Mouse (Mus musculus) Patski (cell line): ENCODE data around the gene Agap1. TPM values are rescaled to one million over a fixed set of nuclear protein-coding genes. Genes with fewer than 3 reads are reported as not detected.

Source experiments
- ATAC-seq: fragments of 100-300 bp; one replicate; pipeline ENCODE4 v1.8.0; 2021
- CTCF ChIA-PET: fragments of 350-600 bp; sonication (Branson Sonifier 250); formaldehyde crosslinking; loops from one replicate; lab custom pipeline; 2022; ENCODE audit warnings: inconsistent platforms; lab: Charles Lee
- POLR2A ChIA-PET: fragments of 350-600 bp; sonication (Branson Sonifier 250); formaldehyde crosslinking; loops from one replicate; lab custom pipeline; 2022; ENCODE audit warnings: antibody characterized with exemption, inconsistent platforms; lab: Charles Lee
- DNase-seq: peaks from one replicate; pipeline ENCODE4 v3.0.0-alpha.2; 2011; ENCODE audit warnings: low read depth, low spot score
- H3K27me3 ChIP-seq: fragments of 371-371 bp; one replicate; pipeline ENCODE4 v1.5.1; 2021
- CTCF ChIP-seq: fragments of 100-300 bp; IDR thresholded peaks from one replicate; pipeline ENCODE4 v1.5.1; 2021
- in situ Hi-C: fragments of 300-500 bp; cut with MboI; formaldehyde crosslinking; loops from 3 replicates; pipeline ENCODE4 v1.11.1; 2018; ENCODE audit warnings: low pct_unique_long_range_greater_than_20kb, mixed read lengths
- polyA plus RNA-seq: library from polyadenylated mRNA; unstranded; gene quantifications from one replicate; pipeline ENCODE4 v1.2.3, GENCODE M21; 2021

Agap1 gene
- polyA plus RNA-seq, 1 experiment from 2014 or later: 32.3 TPM

DNA sequence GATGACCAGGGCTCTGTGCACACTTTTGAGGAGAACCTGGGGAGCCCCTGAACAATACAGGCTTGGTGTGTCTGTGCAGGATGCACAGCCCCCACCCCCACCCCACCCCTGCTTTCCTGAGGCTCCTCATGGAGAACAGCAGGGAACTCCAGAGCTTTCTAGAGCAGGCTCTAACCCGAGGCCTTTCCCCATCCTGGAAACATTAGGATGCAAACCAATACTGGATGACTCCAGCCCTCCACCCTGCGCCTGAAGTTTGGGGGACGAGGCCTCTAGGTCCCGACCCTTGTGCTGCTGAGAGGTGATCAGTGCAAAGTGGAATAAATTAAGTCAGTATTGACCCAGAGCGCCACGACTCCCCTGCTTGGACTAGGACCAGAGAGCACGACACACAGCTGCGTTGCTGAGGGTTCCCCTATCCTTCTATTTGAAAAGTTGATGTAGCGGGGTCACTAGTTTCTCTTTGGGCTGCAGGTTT lies 472.0 kb downstream of the Agap1 start:
- peaks cover 16% of the 10 kb centered on the region for H3K27me3 ChIP-seq
- ChIA-PET CTCF (no interaction called here), POLR2A (interaction anchor here (0.6 kb wide), 1 partner anchor 181 kb away, joined by 3 read pairs; no protein-coding TSS in a partner anchor)
- DNase-seq (no peak), ATAC-seq (no peak)
- TF ChIP-seq CTCF: no peak
- in situ Hi-C loops: no loop called here

- POLR2A ChIA-PET: interaction anchor here (0.6 kb wide), 1 partner anchor 181 kb away, joined by 3 read pairs; no protein-coding TSS in a partner anchor
- DNase-seq: no peak
- TF ChIP-seq CTCF: no peak
- CTCF ChIA-PET: no interaction called here
- no peak for ATAC-seq
- H3K27me3 ChIP-seq: peaks cover 11% of the 10 kb centered on the region
- in situ Hi-C loops: no loop called here
These were observed 472.6 kb downstream of the Agap1 start for GRCm38 (mm10) chr1:89927061-89927661.

GRCm38 (mm10) chr1:89928676-89929075 lies 474.1 kb downstream of the Agap1 start:
- ChIA-PET POLR2A (no interaction called here), CTCF (interaction anchor here (1.7 kb wide), 1 partner anchor 10 kb away, joined by 3 read pairs; no protein-coding TSS in a partner anchor)
- TF ChIP-seq CTCF: no peak
- no peak for DNase-seq
- H3K27me3 ChIP-seq: peaks cover 8% of the 10 kb centered on the region
- in situ Hi-C loops: no loop called here
- no peak for ATAC-seq

GRCm38 (mm10) chr1:89929181-89929580 lies 474.6 kb downstream of the Agap1 start:
- TF ChIP-seq CTCF: no peak
- H3K27me3 ChIP-seq: peaks cover 8% of the 10 kb centered on the region
- CTCF ChIA-PET: interaction anchor here (1.7 kb wide), 1 partner anchor 11 kb away, joined by 3 read pairs; no protein-coding TSS in a partner anchor
- no peak for DNase-seq
- ATAC-seq: no peak
- POLR2A ChIA-PET: no interaction called here
- in situ Hi-C loops: no loop called here

DNA sequence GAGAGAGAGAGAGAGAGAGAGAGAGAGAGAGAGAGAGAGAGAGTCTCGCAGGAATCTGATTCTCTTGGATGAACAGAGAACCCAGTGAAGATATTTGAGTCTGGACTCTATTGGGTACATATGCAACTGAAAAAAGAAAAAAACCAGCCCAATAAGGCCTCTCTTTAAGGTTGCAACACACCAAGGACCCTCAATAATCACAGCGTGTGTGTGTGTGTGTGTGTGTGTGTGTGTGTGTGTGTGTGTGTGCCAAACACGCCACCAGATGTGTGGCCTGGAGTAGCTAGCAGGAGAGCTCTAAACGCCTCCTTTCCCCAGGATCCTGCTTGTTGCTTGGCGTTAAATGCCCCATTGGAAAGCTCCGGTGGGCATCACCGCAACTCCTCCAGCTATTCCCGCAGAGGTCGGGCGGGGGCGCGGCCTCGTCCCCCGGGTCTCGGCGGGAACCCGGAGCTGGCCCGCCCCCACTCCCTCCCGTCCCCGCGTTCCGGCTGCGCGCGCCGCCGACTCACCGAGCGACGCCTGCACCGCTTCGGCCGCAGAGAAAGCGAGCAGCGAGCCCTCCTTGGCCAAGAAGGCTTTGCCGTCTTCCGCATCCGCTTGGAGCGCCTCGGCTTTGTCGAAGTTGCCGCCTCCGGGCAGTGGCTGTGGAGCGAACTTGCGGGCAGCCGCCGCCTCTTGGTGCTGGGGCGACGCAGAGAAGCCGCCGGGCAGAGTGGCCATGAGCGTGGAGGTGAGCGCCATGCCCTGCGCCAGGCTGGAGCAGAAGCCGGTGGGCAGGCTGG lies 475.3 kb downstream of the Agap1 start:
- CTCF ChIA-PET: no interaction called here
- POLR2A ChIA-PET: interaction anchor here (0.7 kb wide), 1 partner anchor 130 kb away, joined by 3 read pairs; no protein-coding TSS in a partner anchor
- no peak for ATAC-seq
- in situ Hi-C loops: loop anchor here (5.0 kb wide), 2 partner anchors 158 to 288 kb away; no protein-coding TSS in a partner anchor
- no peak for DNase-seq
- no peak for TF ChIP-seq CTCF
- peaks cover 8% of the 10 kb centered on the region for H3K27me3 ChIP-seq

- ATAC-seq (peak; percentile 4), DNase-seq (no peak)
- ChIA-PET POLR2A (interaction anchor here (0.7 kb wide), 1 partner anchor 130 kb away, joined by 3 read pairs; no protein-coding TSS in a partner anchor), CTCF (no interaction called here)
- in situ Hi-C loops: loop anchor here (5.0 kb wide), 2 partner anchors 158 to 288 kb away; no protein-coding TSS in a partner anchor
- peaks cover 8% of the 10 kb centered on the region for H3K27me3 ChIP-seq
- no peak for TF ChIP-seq CTCF
These were observed 475.9 kb downstream of the Agap1 start for GRCm38 (mm10) chr1:89930551-89930950.

DNA sequence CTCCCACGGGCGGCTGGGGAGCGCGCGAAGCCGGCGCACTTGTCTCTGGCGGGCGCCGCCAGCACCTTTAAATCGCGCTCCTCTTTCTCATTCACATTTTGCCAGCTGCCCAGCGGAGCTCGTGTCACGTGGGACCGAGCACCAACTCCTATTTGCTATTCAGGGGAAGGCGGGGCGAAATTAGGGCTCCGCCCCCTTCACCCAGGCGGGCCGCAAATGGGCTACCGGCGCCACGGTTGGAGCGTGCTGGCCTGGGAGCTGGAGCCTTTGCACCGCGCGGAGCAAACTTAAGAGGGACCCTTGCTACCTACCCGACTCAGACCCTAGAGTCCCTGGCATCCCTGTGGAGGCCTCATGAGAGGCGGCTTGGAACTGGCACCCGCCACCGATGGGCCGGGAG lies 476.5 kb downstream of the Agap1 start, which contains the start of gene Gbx2:
Gene Gbx2 (minus strand): TSS at position 60 of the 400 bp plus-strand sequence.
- POLR2A ChIA-PET: no interaction called here
- CTCF ChIA-PET: interaction anchor here (1.5 kb wide), 1 partner anchor 167 kb away, joined by 3 read pairs; no protein-coding TSS in a partner anchor
- DNase-seq: peak; percentile 31
- peak; percentile 22 for ATAC-seq
- in situ Hi-C loops: loop anchor here (5.0 kb wide), 2 partner anchors 159 to 289 kb away; no protein-coding TSS in a partner anchor
- TF ChIP-seq CTCF: no peak
- H3K27me3 ChIP-seq: peaks cover 8% of the 10 kb centered on the region

DNA sequence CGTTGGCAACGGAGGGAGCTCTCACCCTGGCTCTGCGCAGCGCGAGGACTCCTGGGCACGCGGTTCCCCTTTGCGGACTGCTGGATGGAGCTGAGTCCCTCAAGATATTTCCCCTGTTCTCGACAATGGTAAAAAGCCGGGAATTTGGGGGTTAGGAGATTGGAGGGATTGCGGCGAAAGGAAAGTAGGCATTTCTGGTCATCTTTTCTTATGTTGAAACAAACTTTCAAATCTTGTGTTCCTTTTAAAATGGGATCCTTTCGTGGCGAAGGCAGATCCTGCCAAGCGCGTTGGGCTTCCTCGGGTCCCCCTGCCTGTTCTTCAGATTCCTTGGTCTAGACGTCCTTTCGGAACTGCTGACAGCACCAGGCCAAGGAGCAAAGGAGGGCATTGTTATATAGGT lies 477.4 kb downstream of the Agap1 start:
- no peak for TF ChIP-seq CTCF
- in situ Hi-C loops: loop anchor here (5.0 kb wide), 2 partner anchors 160 to 290 kb away; no protein-coding TSS in a partner anchor
- ATAC-seq: no peak
- CTCF ChIA-PET: interaction anchor here (1.1 to 1.5 kb wide), 2 partner anchors 168 to 286 kb away, joined by 3 read pairs; no protein-coding TSS in a partner anchor
- H3K27me3 ChIP-seq: peaks cover 8% of the 10 kb centered on the region
- DNase-seq: no peak
- POLR2A ChIA-PET: no interaction called here

DNA sequence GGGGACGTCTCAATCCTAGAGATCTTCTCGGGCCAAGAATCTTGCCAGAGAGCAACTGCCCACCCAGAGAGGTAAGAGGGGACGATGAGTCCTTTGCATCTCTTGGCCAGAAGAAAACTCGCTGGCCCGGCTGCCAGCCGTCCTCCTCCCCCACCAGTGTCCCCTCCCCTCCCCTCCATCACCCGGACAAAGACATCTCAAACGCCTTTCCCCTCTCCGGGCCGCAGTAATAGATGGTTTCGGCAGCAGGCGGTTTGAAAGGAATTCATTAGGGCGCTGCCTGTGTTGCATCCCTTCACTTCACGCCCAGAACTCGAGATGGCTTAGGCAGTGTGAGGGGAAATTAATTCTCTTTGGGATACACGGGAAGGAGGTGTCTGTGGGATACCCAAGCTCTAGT lies 478.0 kb downstream of the Agap1 start:
- ATAC-seq (no peak), DNase-seq (no peak)
- ChIA-PET CTCF (interaction anchor here (1.1 to 1.5 kb wide), 2 partner anchors 169 to 286 kb away, joined by 3 read pairs; no protein-coding TSS in a partner anchor), POLR2A (no interaction called here)
- TF ChIP-seq CTCF: no peak
- H3K27me3 ChIP-seq: peaks cover 8% of the 10 kb centered on the region
- in situ Hi-C loops: loop anchor here (5.0 kb wide), 2 partner anchors 160 to 290 kb away; no protein-coding TSS in a partner anchor

- in situ Hi-C loops: loop anchor here (5.0 kb wide), 2 partner anchors 161 to 291 kb away; no protein-coding TSS in a partner anchor
- ChIA-PET POLR2A (interaction anchor here (1.0 kb wide), 1 partner anchor 9 kb away, joined by 7 read pairs; no protein-coding TSS in a partner anchor), CTCF (interaction anchor here (1.1 kb wide), 1 partner anchor 287 kb away, joined by 3 read pairs; no protein-coding TSS in a partner anchor)
- DNase-seq (no peak), ATAC-seq (no peak)
- peaks cover 8% of the 10 kb centered on the region for H3K27me3 ChIP-seq
- TF ChIP-seq CTCF: no peak
These were observed 478.4 kb downstream of the Agap1 start for GRCm38 (mm10) chr1:89933028-89933427.
